Mouse (Mus musculus) hindbrain, embryonic 10.5 days (tissue): ENCODE results near the gene Entpd3. TPM values are rescaled to one million over a fixed set of nuclear protein-coding genes. Genes with fewer than 3 reads are reported as not detected.
A peak's percentile ranks its signal among the peaks of the same experiment; 100 is the strongest.

ENCODE experiments used
- DNase-seq: peaks from one replicate; pipeline ENCODE4 v3.0.0-alpha.2; 2017; ENCODE audit warnings: low spot score
- H3K27ac ChIP-seq: fragments of 300-500 bp; sonication (generic); 2 replicates; pipeline ENCODE4 v1.5.1; 2016; ENCODE audit warnings: mild to moderate bottlenecking, moderate library complexity
- H3K27me3 ChIP-seq: fragments of 300-500 bp; sonication (generic); 2 replicates; pipeline ENCODE4 v1.6.1; 2016; ENCODE audit warnings: mild to moderate bottlenecking; ENCODE audit not compliant: poor library complexity, insufficient read depth, severe bottlenecking
- H3K36me3 ChIP-seq: fragments of 300-500 bp; sonication (generic); 2 replicates; pipeline ENCODE4 v1.6.1; 2016; ENCODE audit warnings: mild to moderate bottlenecking, moderate library complexity
- H3K4me1 ChIP-seq: fragments of 300-500 bp; sonication (generic); replicated peaks from 2 replicates; pipeline ENCODE4 v1.6.1; 2016; ENCODE audit warnings: mild to moderate bottlenecking
- H3K4me3 ChIP-seq: fragments of 300-500 bp; sonication (generic); 2 replicates; pipeline ENCODE4 v1.5.1; 2016; ENCODE audit warnings: mild to moderate bottlenecking, moderate library complexity
- H3K9me3 ChIP-seq: fragments of 300-500 bp; sonication (generic); 2 replicates; pipeline ENCODE4 v1.6.1; 2016; ENCODE audit warnings: mild to moderate bottlenecking, moderate library complexity
- WGBS: fragments of 180-500 bp; shearing (Covaris S2); methylation state at CpG from one replicate; pipeline ENCODE4 v1.1.7; 2016; 5-methylcytosine and 5-hydroxymethylcytosine counted together
- polyA plus RNA-seq: library from polyadenylated mRNA; unstranded; fragments of >200 nt; fragmentation: Nextera tagmentation; extraction: Ambion mirVana; gene quantifications from 2 replicates; pipeline ENCODE4 v1.2.1, GENCODE M21; 2016

Gene Entpd3
- polyA plus RNA-seq, 1 experiment from 2014 or later = 0.25 TPM

DNA sequence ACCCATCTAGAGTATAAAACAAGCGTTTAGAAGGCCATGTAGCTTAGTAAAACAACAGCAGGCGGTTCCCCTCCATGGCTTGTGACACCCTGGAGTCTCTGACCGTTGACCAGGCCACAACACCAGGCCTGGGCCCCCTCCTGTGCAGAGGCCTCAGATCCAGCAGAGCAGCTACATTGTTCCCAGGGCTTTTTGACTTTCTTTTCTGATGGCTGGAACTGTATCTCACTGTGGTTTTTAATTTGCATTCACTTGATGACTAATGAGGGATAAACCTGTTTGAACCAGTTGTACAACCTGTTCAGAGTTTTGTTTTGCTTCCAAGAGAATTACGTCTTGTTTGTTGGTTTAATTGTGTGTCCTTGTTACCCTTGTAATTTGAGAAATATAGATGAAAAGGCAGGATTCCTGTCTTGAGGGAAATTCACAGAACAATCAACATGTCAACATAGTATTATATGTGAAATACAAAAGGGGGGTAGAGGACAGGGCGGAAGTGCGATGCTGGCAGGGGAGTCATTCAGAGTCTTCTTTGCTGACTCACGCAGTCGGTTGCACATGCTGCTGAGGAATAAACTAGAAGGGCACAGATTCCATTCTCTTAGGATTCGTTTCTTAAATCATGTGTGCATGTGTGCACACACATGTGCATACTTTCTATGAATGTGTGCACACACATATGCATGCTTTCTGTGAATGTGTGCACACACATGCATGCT lies 53.9 kb downstream of the Entpd3 start:
- no peak overlapping the region for H3K27ac ChIP-seq
- H3K36me3 ChIP-seq = no peaks in the 10 kb centered on the region
- 41% methylated on average over 9 of the region's 9 CpGs for WGBS
- no peak overlapping the region for H3K4me3 ChIP-seq
- no peak for DNase-seq
- no peaks in the 10 kb centered on the region for H3K9me3 ChIP-seq
- 0 out of 2 replicates have a peak, but pooled peaks cover 2% of the 10 kb centered on the region for H3K27me3 ChIP-seq
- H3K4me1 ChIP-seq = peaks cover 24% of the 10 kb centered on the region

DNA sequence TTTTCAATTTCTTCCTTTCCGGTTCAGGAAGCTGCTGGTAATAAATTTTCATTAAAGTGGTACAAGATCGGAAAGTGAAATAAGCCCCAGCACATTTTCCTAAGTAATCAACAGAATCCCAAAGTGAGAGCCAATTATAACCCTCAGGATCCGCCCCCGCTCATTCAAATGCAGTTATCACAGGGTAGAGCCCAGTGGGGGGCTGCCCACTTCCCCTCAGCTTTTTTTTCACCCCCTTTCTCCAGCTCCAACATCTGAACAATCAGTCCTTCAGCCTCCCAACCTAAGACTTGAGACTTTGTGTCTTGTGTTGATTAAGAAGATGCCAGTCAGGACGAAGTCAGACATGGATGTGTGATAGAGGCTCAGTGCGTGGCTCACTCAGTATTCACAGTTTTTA lies 55.2 kb downstream of the Entpd3 start:
- H3K27me3 ChIP-seq = 0 out of 2 replicates have a peak, but pooled peaks cover 2% of the 10 kb centered on the region
- no peak for DNase-seq
- WGBS = 60% methylated on average over 6 of the region's 6 CpGs
- peaks cover 24% of the 10 kb centered on the region for H3K4me1 ChIP-seq
- no peaks in the 10 kb centered on the region for H3K9me3 ChIP-seq
- H3K4me3 ChIP-seq = no peak overlapping the region
- H3K36me3 ChIP-seq = no peaks in the 10 kb centered on the region
- H3K27ac ChIP-seq = no peak overlapping the region

- WGBS = 71% methylated on average over 4 of the region's 4 CpGs
- no peak overlapping the region for H3K4me3 ChIP-seq
- H3K27me3 ChIP-seq = 0 out of 2 replicates have a peak, but pooled peaks cover 2% of the 10 kb centered on the region
- H3K36me3 ChIP-seq = no peaks in the 10 kb centered on the region
- DNase-seq = no peak
- H3K9me3 ChIP-seq = no peaks in the 10 kb centered on the region
- peaks cover 24% of the 10 kb centered on the region for H3K4me1 ChIP-seq
- no peak overlapping the region for H3K27ac ChIP-seq
Measured at GRCm38 (mm10) chr9:120595306-120595705, 55.7 kb downstream of the Entpd3 start.

GRCm38 (mm10) chr9:120601488-120602171 lies 62.0 kb downstream of the Entpd3 start:
- 24% methylated on average over 17 of the region's 17 CpGs for WGBS
- no peak overlapping the region for H3K27ac ChIP-seq
- no peaks in the 10 kb centered on the region for H3K36me3 ChIP-seq
- H3K4me3 ChIP-seq = no peak overlapping the region; the same call in 1 of the 2 replicates
- H3K9me3 ChIP-seq = 0 out of 2 replicates have a peak, but pooled peaks cover 2% of the 10 kb centered on the region
- peak; percentile 82 for DNase-seq
- no peaks in the 10 kb centered on the region; the same call in 1 of the 2 replicates for H3K27me3 ChIP-seq
- H3K4me1 ChIP-seq = peaks cover 29% of the 10 kb centered on the region

- Histone ChIP-seq H3K27ac (peak overlapping the region; percentile 80), H3K4me1 (peaks cover 29% of the 10 kb centered on the region), H3K4me3 (peak overlapping the region; percentile 29), H3K27me3 (no peaks in the 10 kb centered on the region; the same call in 1 of the 2 replicates), H3K36me3 (0 out of 2 replicates have a peak, but pooled peaks cover under 1% of the 10 kb centered on the region), H3K9me3 (peaks cover 8% of the 10 kb centered on the region)
- no peak for DNase-seq
- 46% methylated on average over 17 of the region's 17 CpGs for WGBS
Measured at GRCm38 (mm10) chr9:120602172-120602838, 62.7 kb downstream of the Entpd3 start.

- H3K27ac ChIP-seq = peak overlapping the region; percentile 80
- peak; percentile 92 for DNase-seq
- H3K9me3 ChIP-seq = peaks cover 15% of the 10 kb centered on the region
- WGBS = 3% methylated on average over 23 of the region's 23 CpGs
- 0 out of 2 replicates have a peak, but pooled peaks cover 7% of the 10 kb centered on the region for H3K36me3 ChIP-seq
- peaks cover 29% of the 10 kb centered on the region for H3K4me1 ChIP-seq
- peak overlapping the region; percentile 29 for H3K4me3 ChIP-seq
- H3K27me3 ChIP-seq = no peaks in the 10 kb centered on the region; the same call in 1 of the 2 replicates
Measured at GRCm38 (mm10) chr9:120602839-120603511, 63.4 kb downstream of the Entpd3 start.

GRCm38 (mm10) chr9:120603512-120603908 lies 63.9 kb downstream of the Entpd3 start:
- DNase-seq = peak; percentile 41
- 9% methylated on average over 10 of the region's 10 CpGs for WGBS
- Histone ChIP-seq H3K4me3 (peak overlapping the region; percentile 29), H3K27ac (peak overlapping the region; percentile 80), H3K36me3 (0 out of 2 replicates have a peak, but pooled peaks cover 9% of the 10 kb centered on the region), H3K4me1 (peaks cover 29% of the 10 kb centered on the region), H3K27me3 (no peaks in the 10 kb centered on the region; the same call in 1 of the 2 replicates), H3K9me3 (peaks cover 20% of the 10 kb centered on the region)

DNA sequence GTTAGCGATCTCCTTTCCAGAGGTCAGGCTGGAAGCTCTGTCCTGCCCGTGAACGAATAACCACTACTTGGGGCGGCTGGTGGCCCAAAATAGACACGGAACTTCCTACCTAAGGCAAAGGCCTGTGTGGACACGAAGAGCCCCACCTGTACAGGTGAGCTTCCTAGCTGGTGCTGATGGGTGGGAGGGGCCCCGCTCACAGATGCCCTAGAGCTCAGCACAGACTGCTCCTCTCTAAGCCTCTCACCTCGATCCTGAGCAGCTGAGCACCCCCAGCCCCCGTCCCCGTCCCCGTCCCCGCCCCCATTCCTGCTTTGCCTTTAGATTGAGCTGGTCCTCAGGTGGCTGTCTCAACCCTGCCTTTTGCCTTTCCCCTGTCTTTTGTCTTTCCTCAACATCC lies 64.3 kb downstream of the Entpd3 start:
- peaks cover 22% of the 10 kb centered on the region for H3K9me3 ChIP-seq
- H3K36me3 ChIP-seq = 0 out of 2 replicates have a peak, but pooled peaks cover 9% of the 10 kb centered on the region

DNA sequence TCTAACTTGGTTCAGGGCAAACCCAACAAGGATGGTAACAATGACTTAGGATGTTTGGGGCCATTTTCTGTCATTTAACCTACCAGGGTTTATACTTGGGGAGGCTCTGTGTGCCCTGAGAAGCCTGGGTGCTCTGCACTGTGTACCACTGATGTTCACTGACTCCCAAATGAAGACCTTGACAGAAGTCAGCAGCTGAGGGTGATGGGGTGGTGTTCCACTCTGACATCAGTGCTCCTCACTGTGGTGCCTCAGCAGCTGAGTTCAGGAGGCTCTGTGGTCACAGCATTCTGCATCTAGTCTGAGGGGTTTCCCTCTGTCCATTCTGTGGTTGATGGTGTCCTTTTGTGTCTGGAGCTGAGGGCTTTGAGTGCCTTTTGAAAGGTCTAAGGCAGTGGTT lies 71.4 kb downstream of the Entpd3 start:
- Histone ChIP-seq H3K27me3 (no peaks in the 10 kb centered on the region), H3K4me3 (no peak overlapping the region), H3K27ac (no peak overlapping the region), H3K4me1 (0 out of 2 replicates have a peak, but pooled peaks cover 2% of the 10 kb centered on the region), H3K36me3 (0 out of 2 replicates have a peak, but pooled peaks cover 9% of the 10 kb centered on the region), H3K9me3 (peaks cover 27% of the 10 kb centered on the region)
- DNase-seq = no peak

More for the DNA sequence above, 64.3 kb downstream of the Entpd3 start:
- Histone ChIP-seq H3K4me1 (peaks cover 29% of the 10 kb centered on the region), H3K4me3 (peak overlapping the region; percentile 29), H3K27me3 (no peaks in the 10 kb centered on the region; the same call in 1 of the 2 replicates), H3K27ac (peak overlapping the region; percentile 80)
- DNase-seq = no peak
- 20% methylated on average over 12 of the region's 12 CpGs for WGBS

- no peak for DNase-seq
- WGBS = 90% methylated on average over 6 of the region's 6 CpGs
- H3K9me3 ChIP-seq = 0 out of 2 replicates have a peak, but pooled peaks cover 5% of the 10 kb centered on the region
- no peak overlapping the region for H3K27ac ChIP-seq
- H3K36me3 ChIP-seq = no peaks in the 10 kb centered on the region
- peaks cover 8% of the 10 kb centered on the region for H3K4me1 ChIP-seq
- no peak overlapping the region for H3K4me3 ChIP-seq
- no peaks in the 10 kb centered on the region for H3K27me3 ChIP-seq
Measured at GRCm38 (mm10) chr9:120614059-120614458, 74.4 kb downstream of the Entpd3 start.
